Mouse (Mus musculus) left cerebral cortex, postnatal 10 days (tissue): ENCODE results near the gene Otog. TPM values are rescaled to one million over a fixed set of nuclear protein-coding genes. Genes with fewer than 3 reads are reported as not detected.

Source experiments
- DNase-seq, 2 experiments: peaks; one replicate each; pipeline ENCODE4 v3.0.0; 2021 to 2022; ENCODE audit warnings: low spot score in 2 of 2, mixed read lengths in 1 of 2; ENCODE audit errors: extremely low spot score in 1 of 2
- intact Hi-C: fragments of 180-260 bp; cut with DNase I; formaldehyde crosslinking; loops from one replicate; pipeline ENCODE4 v1.15.1; 2025
- total RNA-seq, 2 experiments: library from RNA; stranded (reverse); gene quantifications; 2 replicates each; pipeline ENCODE4 v1.2.3; 2021

Otog gene
- total RNA-seq: under 1 TPM; 0.26 to 0.34 TPM

DNA sequence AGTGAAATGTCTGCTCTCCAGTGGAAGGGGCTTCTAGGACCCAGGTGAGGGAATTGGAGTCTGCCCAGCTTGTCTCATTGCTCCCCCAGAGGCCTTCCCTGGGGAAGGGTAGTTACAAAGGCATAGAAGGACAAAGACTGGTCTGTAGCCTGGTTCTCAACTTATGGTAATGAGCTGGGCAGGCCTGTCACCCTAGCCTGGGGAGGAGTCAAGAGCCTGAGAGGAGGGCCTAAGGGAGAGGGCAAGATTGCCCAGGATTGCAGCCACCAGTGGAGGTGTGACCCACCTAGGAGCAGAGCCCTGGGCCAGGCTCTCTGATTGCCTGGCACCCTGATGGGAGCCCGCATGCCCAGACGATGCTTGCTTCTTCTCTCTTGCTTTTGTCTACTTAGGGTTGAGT is at the start of gene Otog:
Gene Otog (plus strand): TSS at position 292 of the 400 bp plus-strand sequence.
- intact Hi-C loops: no loop called here
- DNase-seq: no peak

DNA sequence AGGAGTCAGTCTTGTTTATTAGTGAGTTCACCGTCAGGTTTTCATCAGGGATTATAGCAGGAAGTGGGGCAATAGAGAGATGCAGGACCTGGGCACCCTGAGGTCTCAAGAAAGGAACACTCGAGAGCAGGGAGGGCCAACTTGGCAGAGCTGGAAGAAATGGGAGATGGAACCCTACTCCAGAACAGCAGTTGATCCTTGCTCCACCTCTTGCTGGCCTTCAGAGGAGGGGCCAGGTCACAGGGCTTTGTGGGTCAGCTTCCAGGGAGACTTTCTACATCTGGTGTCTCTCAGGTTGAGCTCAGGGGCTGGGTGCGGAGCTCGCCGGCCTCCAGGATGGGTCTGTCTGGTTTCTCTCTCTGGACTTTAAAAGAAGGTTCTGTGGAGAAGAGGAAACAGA is 45.4 kb upstream of the Otog start:
- DNase-seq: no peak
- intact Hi-C loops: no loop called here

DNA sequence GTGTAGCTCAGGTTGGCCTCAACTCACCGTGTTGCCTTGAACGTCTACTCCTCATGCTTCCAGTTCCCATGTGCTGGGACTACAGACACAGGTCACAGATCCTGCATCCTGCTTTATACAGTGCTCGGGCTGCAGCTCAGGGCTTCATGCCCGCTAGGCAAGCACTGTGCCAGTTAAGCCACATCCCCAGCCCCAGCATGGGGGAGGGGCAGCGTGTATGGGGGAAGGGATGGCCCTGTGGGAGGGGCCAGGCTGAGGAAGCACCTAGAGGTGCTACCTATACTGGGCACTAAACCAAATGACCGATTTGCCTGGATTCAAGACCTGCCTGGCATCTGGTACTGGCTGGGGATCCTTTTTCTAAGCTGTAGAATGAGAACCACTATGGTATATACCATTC is 40.8 kb upstream of the Otog start:
- no peak for DNase-seq
- intact Hi-C loops: no loop called here

DNA sequence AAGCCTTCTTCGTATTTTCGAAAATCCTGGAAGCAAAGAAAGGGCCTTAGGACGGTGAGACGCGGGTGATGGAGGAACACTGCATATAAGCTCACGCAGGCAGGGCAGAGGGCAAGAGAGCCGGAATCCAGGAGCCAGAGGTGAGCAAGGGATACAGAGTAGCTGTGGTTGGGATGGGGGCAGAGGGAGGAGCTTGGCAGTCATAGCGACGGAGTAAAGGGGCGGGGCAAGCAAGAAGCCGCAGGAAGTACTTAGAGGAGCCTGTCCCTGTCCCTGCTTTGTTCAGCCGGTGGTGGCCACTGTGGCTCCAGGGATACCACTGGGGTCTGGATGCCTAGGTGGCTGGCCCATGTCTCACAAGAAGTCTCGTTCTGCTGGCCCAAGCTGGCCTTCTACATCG is 39.1 kb upstream of the Otog start:
- no peak for DNase-seq
- intact Hi-C loops: no loop called here

DNA sequence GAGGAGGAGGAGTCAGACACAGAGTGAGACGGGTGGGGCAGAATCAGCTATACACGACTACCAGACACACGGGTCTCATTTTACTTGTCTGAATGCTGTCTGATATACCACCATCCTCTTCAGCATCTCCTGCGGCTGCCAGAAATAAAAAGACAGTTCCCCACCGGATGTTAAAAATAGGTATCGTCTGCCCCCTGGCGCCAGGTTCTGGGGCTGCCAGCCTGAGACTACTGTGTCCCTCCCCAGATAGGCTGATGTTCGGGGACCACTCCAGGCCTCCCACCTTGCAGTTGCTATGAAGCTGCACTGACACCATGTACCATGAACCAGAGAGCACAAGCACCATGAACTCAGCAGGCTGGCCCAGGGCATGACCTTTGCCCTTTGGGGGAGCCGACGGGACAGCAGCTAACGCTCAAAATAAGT is 36.7 kb upstream of the Otog start:
- intact Hi-C loops: loop anchor here (2.0 kb wide), 1 partner anchor 105 kb away; no protein-coding TSS in a partner anchor
- DNase-seq: peak; percentile 43 to 56

DNA sequence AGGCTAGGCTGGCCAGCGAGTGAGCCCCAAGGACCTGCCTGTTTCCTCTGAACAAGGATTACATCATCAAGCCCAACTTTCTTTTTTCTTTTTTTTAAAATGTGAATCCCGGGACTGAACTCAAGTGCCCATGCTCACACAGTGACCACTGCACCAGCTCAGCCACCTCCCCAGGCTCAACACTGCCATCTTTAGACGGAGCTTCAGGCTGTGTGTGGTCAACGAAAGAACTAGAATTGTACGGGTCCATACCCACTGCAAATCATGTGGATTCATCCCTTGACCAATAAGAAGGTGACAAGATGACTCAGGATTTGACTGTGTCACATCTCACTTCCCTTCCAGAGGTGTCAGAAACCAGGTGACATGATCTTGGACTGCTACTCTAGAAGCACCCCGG is 36.0 kb upstream of the Otog start:
- intact Hi-C loops: loop anchor here (2.0 kb wide), 1 partner anchor 106 kb away; no protein-coding TSS in a partner anchor

DNA sequence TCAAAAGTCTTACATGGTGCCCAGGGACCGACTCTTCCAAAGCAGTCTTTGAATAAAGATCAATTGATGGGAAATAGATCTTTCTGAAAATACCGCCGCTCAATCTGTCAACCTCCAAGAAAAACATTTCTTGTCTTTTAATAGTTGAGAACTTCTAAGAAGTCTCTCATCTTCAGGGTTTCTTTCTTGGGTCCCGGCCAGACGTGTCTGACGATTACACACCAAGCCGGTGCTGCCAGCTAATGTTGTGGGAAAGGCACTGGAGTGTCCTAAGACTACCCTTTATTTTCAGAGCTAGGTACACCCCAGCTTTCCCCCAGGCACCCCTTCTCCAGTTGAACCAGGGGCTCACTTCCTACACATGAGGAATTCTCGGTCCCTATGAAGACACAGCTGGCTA is 32.7 kb upstream of the Otog start:
- DNase-seq: peak; percentile 28 to 50
- intact Hi-C loops: no loop called here

More for the DNA sequence above, 36.0 kb upstream of the Otog start:
- no peak for DNase-seq

DNA sequence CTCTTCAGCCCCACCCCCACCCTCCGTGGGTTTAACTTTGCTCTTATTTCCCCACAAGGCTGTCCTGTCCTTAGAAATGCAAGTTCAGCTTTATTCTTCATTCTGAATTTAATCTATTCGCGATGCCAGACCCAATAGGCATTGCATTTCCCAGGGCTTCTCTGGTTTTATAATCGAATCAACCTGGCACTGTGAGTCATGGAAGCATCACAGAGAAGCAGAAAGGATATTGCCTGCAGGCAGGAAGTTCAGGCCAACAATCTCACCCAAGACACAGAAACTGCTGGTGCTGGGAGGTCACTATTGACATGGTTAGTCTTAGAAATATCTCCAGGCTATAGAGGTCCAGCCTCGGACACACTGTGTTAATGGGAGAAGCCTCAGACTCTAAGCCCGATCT is 30.5 kb upstream of the Otog start:
- intact Hi-C loops: no loop called here
- no peak for DNase-seq

DNA sequence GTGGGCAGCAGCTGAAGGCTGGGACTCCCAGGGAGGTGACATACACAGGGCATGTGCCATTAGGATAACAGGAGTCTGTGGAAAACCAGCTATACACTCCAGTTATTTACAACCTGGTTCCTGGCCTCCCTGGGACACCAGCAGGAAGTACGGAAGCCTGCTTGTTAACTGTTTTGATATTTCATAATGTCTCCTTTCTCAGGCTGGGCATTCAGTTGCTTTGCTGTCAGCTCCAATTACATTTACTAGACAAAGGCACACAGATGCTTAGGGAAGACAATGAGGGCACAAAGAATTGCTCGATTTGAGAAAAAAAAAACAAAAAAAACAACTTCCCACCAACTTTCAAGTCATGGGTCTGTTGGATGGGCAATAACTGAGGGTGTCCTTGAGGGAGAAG is 24.3 kb upstream of the Otog start:
- intact Hi-C loops: no loop called here
- no peak for DNase-seq

DNA sequence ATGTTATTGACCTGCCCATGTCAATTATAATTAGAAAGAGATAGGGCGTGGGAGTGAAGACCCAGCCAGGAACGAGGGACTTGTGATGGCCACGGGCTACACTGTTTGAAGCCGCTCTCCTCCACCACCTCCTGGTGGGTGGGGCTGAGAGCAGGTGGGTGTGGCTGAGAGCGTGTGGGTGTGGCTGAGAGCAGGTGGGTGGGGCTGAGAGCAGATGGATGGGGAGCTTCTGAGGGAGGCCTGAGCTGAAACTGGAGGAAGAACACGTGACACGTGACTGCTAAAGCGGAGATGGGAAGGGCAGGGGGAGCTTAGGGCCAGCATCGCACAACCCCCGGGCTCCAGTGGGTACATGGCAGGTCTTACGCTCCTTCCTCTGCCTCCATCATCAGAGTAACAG is 22.4 kb upstream of the Otog start:
- no peak for DNase-seq

DNA sequence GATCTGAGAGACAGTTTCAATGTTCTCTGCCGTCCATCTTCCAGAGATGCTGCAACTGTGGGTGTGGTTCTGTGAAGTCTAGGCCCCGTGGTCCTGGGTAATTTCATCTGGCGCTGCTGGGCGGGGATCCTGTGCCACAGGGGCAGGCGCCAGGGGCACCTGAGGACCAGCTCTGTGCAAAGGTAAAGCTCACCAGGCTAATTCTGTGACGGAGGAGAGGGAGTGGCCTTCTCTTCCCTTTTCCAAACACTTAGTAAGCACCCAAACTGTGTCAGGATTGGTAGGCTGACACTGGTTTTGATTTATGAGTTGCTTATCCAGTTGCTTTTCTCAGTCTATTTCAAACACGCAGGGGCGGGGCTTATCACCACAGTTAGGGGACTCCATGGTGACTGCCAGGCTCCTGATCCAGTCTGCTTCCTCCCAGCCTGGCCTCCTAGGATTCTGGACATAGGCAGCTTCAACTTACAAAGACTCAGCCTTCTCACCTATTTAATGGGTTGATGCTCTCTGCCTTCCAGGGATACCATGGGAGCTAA is 20.1 kb upstream of the Otog start:
- no peak for DNase-seq
- intact Hi-C loops: no loop called here

More for the DNA sequence above, 22.4 kb upstream of the Otog start:
- intact Hi-C loops: no loop called here

DNA sequence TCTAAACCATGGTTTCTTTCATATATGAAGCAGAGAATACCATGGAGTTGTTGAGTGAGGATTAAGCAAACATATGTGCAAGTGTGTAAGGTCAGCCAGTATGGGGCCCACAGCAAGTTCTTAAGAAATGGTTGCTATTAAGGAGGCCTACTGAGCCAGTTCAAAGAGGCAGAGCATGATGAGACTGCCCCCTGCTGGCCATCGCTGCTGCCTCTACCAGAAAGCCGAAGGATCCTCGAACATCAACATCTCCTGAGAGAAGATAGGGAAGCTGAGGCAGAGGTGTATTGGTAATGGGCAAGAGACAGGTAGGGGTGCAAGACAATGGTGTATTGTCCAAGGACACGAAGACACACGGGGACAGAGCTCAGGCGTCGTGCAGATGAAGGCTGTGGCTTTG is 14.5 kb upstream of the Otog start:
- intact Hi-C loops: no loop called here

DNA sequence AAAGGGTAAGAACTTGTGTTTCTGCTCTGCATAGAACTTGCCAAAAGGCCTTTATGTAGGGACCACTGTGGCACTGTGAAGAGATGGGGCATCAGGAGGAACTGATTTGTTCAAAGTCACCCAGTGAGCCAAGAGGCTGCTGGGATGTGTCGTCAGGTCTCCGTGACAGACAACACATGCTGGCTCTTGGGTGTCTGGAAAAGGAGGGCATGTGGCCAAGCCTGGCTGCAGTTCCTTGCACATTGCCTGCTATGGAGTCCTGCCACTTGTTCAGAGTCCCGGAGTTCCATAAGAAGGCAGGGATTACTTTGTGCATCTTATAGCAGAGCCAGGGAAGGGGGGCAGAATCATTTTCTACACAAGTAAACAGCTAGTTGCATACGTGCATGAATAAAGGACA is 13.9 kb upstream of the Otog start:
- intact Hi-C loops: no loop called here
- peak; percentile 30 to 54 for DNase-seq

More for the DNA sequence above, 14.5 kb upstream of the Otog start:
- peak in 1 of 2 experiments; percentile 61 for DNase-seq

DNA sequence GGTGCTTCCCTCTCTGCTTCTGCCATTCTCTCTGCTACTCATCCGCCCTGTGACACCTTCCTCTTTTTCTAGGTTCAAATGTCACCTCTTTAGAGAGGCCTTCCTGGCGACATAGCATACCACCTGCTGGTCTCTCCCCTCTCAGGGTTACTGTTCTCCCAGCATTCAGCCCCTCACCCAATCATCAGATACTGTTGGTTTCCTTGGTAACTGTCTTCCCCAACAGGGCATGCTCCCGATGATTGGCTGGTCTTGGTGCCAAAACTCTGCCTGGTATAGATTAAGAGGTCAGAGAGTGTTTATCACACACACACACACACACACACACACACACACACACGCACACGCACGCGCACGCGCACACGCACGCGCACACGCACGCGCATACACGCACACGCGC is 4.8 kb upstream of the Otog start:
- intact Hi-C loops: no loop called here

DNA sequence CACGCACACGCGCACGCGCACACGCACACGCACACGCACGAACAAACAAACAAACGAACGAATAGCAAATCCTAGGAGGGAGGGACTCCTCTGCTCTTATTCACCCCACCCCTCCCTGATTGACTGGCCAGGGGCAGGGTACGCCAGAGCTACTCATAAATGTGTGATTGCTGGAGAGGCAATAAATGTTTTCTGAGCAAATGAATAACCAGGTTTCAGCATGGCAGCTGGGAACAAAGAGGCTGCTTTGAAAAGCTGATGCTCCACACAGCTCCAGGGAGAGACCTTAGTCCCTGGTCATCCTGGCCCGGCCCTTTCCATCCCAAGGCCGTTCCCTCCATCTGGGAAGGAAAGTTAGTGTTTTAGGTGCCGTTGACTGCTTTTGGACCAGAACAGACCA is 4.4 kb upstream of the Otog start:
- intact Hi-C loops: no loop called here
- no peak for DNase-seq

More for the DNA sequence above, 4.8 kb upstream of the Otog start:
- no peak for DNase-seq

DNA sequence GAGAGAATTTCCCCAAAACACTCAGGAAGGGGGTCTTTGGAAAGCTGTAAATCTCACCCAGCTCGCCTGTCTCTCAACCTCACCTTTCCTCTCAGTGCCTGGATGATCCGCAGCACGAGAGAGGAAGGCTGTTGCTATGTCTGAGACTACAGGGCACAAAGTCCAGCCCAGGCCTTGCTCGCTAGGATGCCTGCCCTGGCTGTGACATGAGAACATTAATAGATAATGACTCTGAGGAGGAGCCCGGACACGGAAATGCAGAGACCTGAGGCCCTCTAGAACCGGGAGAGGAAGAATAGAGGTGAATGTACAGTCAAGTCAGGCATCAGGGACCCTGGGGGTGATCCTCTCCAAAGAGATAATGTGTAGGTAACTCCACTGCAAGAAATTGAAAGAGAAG is 3.6 kb upstream of the Otog start:
- no peak for DNase-seq
- intact Hi-C loops: no loop called here

DNA sequence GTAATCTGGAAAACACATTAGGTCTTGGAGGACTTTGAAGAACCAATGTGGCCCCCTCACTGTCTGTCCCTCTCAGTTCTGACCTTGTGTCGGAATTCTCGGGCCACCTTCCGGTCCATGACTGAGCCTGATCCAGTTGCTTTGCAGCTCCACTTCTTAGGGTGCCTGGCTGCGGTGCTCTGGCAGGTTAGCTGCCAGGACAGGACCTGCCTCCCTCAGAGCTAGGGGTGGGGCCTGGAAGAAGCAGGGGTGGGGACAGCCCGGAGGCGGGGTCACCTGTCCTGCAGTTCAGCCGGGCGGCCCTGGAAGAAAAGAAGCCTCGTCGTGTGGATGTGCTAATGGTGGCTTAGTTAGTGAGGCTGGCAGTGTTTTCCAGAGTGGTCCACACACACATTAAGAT is 2.4 kb upstream of the Otog start, which contains the start of gene Ush1c:
Gene Ush1c (minus strand): TSS at position 158 of the 400 bp plus-strand sequence.
- no peak for DNase-seq
- intact Hi-C loops: no loop called here

DNA sequence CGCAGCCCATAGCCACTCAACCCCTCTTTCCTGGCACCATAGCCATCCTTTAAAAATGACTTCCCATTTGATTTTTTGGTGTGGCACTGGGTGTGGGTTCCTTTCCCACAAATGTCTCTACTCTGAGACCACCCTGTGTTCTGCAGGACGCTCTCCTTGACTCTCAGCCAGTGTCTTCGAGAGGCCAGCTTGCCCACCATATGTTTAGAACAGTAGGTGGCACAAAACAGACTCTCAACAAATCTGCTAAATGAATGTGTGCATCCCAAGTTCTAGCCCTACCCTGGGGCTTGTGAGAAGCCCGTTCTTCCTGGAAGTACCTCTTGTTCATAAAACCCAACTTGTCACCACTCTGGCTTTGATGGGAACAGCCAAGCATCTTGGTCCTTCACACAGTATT is 696 bp upstream of the Otog start:
- DNase-seq: no peak
- intact Hi-C loops: no loop called here

DNA sequence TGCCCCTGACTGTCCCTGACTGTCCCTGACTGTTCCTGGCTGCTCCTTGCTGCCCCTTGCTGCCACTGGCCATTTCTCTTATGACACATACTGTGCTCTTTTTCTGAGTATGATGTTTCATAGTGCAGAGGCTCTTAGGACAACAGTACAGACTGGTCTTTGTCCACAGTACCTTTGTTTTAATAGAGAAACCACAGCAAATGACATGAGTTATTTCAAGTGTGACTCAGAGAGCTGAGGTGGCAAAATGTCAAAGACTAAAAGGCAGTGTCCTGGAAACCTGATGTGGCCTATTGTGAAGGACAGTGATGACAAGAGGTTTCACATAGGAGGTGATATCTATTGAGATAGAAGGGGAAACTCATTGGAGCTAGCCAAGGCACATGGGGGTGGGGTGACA is 6.1 kb downstream of the Otog start:
- DNase-seq: no peak
- intact Hi-C loops: no loop called here

DNA sequence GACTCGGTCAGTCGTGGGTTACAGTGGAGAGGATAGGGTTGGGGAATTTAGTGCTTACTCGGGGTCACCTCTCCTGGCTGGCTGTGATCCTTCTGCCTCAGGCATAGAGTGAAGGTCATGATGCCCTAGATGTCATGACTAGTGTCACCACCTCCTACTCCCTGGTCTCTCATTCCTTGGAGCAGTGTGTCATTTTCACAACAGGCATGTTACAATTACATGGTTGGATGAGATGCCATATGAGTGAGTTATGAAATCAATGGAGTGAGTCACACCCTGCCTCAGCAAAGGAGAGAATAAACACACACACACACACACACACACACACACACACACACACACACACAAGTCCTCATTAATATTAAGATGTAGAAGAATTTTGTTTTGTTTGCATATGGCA is 6.8 kb downstream of the Otog start:
- intact Hi-C loops: no loop called here
- no peak for DNase-seq

DNA sequence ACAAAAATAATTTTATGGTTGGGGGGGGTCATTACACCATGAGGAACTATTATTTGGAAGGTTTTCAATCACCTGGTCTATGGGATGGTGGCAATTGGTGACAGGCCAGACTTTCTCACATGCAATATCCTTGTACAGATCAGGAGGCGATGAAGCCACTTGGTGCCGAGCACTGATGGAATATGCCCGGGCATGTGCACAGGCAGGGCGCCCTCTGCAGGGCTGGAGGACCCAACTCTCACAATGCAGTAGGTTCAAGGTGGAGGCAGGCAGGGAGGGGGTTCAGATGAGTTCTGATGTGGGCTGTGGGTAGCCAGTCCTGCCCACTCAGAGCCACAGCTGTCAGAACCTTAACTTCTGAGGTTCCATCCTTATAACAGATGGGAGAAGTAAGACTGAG is 11.1 kb downstream of the Otog start:
- intact Hi-C loops: no loop called here
- DNase-seq: no peak
